Mouse (Mus musculus): Measurements from ENCODE around the gene Opcml.

GRCm38 (mm10) chr9:28457982-28458770 is 667.6 kb downstream of the Opcml start:
- TF ChIP-seq CTCF (conservative IDR thresholded peaks at IDR 0.05; ENCODE audit: low read length), result no peak
- TF ChIP-seq NANOG (IDR thresholded peaks at IDR 0.05; ENCODE audit: borderline replicate concordance, low read length), result no peak
